Mouse (Mus musculus) neural tube, embryonic 10.5 days (tissue): ENCODE results near the gene Ablim1.
"Not testable (repeated sequence)": the region's sequence is repeated elsewhere in the genome, so short reads cannot be mapped to it uniquely, and the experiment has no call there.

Experiments
- DNase-seq: peaks from one replicate; pipeline ENCODE4 v3.0.0-alpha.2; 2017; ENCODE audit warnings: low spot score; ENCODE audit errors: extremely low spot score

The Ablim1 gene

DNA sequence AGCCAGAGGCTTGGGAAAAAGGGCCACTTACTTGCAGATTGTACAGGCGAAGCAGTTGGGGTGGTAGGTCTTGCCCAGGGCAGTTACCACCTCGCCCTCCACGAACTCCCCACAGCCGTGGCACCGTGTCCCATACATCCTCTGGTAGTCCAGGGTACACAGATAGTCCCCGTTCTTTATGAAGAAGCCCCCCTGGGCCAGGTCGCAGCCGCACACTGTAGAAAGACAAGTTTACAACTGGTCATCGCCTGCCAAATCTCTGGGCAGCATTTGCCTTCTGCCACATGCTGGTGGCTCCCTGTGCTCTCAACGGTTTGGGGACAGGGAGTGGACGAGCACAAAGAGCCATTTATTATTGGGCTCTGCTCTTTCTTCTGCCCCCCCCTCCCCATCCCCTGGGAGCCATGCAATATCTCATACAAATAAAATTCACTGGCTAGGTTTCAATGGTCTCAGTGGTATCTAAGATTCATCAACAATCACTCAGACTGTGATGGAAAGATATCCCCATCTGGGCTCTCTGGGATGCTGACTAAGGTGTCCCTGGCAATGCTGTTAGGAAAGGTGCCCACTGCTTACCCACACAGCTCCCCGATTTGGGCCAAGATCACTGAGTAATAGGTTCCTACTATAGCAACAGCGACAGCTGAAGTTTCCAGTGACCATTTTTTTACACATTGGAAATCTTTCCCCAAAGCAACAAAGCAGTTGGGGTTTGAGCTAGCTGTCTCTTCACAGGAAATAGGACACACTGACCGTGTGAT is 159.4 kb downstream of the Ablim1 start:
- DNase-seq = no peak

DNA sequence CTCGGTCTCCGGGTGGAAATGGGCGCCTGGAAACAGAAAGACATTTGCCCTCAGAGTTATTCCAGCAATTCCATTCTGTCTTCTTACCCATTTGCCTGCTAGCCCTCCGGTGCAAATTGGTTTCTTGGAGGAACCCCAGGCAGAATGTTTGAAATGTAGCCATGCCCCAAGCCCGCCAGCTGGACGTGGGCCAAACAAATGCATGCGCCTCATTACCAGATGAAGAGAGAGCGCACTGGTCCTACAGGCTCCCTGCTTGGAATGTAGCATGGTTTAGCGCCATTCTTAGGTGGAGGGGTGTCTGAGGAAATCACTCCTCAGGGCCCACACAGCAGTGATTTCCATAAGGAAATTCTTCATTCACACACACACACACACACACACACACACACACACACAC is 162.4 kb downstream of the Ablim1 start:
- DNase-seq = no peak

DNA sequence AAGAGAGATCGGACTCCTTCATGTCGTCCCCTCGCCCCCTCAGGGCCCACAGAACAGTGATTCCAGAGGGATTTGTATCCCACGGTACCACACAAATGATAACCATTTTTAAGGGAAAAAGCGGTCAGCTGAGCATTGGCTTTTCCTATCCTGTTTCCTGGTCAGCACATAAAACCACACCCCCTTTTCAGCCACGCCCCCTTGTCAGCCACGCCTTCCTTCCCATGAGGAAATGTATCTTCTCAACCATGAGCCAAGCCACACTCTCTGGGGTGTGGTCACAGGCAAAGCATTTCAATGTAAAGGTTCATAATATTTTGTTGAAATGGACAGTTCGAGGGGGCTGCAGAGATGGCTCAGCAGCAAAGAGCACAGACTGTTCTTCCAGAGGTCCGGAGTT is 163.2 kb downstream of the Ablim1 start:
- DNase-seq = no peak

DNA sequence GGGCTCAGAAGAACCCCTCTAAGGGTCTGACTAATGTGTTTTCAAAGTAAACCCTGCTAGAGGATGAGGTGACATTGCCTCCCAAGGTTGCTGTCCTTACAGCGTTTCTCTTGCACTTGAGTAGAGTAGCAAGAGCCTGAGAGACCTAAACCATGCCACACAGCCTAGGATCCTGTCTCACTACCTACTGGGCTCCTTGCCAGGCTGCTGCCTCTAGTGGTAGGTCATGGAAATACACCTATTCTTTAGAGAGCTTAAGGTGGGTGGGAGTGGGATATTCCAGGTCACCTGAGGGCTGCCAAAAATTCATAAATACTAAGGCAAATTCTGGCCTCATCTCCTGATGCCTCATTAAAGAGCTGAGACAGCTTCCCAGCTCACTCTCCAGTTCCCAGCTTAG is 164.4 kb downstream of the Ablim1 start:
- DNase-seq = no peak

DNA sequence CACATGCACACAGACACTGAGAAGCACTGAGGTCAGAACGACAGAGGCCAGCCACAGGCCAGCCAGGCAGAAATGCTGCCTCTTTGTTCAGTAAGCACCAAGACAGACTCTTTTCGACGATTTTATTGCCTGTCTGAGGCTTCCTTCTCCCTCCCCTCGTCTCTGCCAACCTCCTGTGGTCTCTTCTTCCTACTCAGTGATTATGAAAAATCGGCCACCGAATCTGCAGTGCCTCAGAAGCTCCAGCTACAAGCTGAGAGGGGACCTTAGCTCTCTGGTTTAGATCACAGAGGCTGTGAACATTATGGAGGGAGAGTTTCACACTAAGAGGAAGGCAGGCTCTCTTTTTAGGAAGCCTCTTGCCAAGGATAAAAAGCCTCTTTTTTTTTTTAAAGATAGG is 167.0 kb downstream of the Ablim1 start:
- DNase-seq = no peak

DNA sequence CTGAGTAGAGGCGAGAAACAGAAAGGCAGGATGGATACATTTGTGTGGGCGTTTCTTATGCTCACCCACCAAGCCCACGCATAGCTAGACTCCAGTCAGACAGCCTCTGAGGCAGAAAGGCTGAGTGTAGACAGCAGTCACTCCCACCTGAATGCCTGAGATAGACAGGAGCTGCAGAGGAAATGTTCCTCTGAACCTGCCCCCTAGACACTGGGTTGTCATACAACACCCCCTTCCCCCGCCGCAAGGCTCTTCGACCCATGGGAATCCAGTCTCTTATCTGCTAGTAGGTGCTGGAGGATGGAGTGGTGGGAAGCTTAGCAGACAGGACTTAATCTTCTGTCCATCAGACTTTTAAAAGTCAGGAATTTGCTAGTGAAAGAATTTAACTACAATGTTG is 167.8 kb downstream of the Ablim1 start:
- no peak for DNase-seq

DNA sequence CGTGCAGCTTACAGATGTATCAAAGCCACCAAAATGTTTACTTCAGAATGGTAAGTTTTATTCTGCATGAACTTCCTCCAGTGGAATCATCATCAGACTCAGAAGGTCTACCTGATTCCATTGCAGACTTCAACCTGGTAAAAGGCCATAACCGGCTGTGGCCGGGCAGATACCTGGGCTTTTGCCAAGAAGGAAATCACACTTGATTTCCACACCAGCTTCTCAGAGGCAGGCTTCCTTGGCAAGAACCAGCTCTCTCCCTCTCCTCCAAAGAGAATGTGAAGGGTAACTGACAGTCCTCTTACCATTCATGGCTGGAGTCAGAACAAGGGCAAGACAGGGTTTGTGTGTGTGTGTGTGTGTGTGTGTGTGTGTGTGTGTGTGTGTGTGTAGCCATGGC is 171.1 kb downstream of the Ablim1 start:
- DNase-seq = no peak

DNA sequence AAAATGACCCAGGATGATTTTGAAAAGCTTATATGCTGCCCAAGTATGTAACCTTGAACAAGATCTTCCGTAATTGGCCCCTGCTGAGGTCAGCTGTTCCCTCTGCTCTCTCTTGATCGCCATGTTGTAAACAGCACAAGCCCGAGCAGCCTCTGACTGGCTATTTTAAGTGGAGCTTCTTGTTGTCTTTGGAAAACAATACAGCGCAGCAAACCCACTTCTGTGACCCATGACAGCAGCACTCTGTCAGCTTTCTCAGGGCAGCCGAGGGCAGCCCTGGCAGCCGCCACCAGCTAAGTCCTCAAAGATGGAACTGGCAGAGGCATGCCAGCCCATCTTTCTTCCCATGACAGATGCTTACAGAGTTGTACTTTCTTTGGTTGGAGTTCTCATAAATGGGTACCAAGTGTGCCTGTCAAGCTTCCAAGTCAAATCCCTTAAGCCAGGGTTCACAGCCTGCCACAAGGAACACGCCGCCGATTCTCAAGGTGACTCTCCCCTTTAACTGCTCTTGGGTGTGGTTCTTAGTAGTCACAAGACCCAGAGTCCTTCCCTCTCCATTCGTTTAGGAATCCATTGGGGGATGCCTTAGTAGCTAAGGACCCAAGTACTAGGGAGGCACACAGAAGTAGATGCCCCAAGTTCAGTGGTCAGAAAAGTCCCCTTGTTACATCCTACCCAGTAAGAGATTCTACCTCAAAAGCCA is 172.8 kb downstream of the Ablim1 start:
- DNase-seq = no peak

DNA sequence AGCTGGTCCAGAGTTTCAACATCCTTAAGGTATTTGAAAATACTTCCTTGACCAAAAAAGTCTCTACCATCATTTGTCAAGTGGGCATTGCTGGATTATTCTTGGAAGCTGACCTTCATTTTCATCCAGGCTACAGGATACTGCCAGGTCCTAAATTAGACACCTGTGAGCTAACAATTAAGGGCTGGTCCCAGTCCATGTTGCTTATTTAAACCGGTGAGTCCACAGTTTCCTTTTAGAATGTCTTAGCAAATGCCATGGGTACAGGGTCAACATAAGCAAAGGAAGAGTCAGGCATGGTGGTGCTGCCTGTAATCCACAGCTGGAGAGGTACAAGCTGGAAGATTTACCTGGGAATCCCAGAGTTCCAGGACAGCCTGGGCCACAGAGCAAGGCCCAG is 173.8 kb downstream of the Ablim1 start:
- DNase-seq = no peak

DNA sequence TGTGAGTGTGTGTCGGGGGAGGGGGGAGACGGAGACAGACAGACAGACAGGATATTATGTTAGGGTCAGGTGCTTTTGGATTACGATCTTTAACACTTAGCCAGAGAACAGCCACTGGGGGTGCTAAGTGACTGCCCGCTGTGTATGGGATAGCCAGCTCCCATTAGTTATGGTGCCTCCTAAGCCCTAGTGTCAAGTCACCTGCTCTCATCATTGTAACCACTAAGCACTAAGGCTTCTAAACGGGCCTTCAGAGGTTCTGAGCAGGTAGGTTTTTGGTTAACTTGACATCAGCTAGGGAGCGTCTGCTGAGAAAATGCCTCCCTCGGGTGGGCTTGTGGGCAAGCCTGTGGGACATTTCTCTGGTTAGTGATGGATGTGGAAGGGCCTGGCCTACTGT is 174.6 kb downstream of the Ablim1 start:
- DNase-seq = no peak

DNA sequence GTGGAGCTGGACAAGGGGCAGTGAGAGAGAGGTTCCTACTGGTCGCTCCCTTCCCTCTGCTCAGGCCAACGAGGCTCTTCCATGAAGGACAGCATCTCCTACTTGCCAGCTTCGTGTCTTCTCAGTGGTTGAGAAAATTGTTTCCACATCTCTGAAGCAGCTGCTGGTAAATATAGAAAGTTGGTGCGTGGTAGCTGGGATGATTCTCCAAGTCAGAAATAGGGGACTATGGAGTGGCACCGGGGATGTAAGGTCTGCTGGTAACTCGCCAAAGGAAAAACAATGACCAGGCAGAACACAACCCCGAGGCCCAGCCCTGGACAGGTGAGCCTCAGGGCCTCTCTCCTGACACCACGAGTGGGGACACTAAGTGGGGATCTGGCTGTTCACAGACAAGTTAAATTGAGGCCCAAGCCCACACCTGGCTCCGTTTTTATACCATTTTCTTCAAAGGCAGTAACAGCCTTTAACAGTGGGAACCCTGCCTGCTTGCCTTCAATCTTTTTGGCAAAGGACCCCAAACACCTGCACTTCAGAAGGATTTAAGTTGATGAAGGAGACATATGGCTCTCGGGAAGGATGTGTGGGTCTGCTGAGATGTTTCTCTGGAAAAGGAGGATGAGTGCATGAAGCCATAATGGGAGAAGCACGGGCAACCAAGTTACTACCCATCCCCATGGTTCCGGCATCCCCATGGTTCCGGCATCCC is 175.7 kb downstream of the Ablim1 start:
- DNase-seq = no peak

DNA sequence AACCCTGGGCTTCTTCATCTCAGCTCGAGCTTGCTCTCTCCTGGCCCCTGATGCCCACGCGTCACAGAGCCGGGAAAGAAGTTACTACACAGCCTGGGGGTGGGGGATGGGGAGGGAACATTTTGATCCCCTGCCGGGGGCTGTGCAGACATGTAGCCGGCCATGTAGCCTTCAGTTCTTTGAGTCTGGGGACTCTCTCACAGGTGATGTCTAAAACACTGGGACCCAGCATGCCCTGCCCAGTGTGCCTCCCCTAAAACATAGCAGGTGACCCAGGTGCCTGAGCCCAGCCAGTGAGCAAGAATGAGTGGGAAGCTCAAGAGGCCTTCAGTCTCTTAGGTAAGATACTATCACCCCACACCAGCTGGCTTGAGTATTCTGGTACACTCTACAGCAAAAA is 176.2 kb downstream of the Ablim1 start:
- no peak for DNase-seq

DNA sequence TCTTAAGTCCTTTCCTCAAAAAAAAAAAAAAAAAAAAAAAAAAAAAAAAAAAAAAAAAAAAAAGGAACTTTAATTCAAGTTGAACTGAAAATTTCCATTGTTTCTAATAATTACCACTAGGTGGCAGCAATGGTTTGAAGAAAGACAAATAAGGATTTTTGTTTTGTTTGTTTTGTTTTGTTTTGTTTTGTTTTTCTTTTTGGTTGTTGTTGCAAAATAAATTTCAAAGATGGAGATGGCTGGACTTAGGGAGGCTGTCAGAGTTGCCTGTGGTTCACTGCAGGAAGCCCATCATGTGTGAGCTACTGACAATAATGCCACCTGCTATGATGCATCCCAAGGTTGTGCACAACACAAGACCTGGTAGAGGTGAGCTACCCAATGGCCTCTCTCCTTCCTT is 176.7 kb downstream of the Ablim1 start:
- no peak for DNase-seq

DNA sequence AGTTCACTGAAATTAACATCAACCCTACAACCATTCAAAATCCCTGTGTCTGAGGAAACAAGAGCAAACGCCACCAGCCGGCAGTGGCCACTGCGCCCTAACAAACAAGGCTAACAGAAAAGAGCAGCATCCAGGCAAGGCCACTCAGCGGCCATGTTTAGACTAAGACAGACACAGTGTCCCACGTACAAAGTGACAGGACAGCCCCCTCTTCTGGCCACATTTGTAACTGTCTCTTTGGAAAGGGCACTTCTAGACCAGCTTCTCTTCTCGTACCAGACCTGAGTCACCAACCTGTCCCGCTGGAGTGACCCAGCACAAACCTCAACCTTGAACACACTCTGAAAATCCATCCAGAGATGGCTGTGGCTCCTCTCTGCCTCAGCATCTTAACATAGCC is 178.5 kb downstream of the Ablim1 start:
- peak; percentile 72 for DNase-seq

DNA sequence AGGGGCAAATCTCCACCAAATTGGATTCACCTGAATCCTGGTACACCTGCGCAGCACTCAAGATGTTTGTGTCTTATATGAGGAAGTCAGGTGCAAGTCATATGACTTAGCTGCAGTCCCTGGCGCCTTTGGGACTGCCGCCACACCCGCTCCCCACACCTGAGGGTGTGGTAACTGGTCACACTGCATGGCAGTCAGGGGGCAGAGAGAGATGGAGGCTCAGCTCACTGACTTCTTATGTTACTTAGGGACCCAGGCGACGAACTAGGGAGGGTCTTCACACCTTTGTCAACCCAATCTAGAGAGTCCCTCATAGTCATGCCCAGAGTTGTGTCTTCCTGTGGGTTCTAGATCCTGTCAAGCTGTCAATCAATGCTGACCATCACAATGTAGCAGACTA is 179.1 kb downstream of the Ablim1 start:
- DNase-seq = not testable (repeated sequence)

DNA sequence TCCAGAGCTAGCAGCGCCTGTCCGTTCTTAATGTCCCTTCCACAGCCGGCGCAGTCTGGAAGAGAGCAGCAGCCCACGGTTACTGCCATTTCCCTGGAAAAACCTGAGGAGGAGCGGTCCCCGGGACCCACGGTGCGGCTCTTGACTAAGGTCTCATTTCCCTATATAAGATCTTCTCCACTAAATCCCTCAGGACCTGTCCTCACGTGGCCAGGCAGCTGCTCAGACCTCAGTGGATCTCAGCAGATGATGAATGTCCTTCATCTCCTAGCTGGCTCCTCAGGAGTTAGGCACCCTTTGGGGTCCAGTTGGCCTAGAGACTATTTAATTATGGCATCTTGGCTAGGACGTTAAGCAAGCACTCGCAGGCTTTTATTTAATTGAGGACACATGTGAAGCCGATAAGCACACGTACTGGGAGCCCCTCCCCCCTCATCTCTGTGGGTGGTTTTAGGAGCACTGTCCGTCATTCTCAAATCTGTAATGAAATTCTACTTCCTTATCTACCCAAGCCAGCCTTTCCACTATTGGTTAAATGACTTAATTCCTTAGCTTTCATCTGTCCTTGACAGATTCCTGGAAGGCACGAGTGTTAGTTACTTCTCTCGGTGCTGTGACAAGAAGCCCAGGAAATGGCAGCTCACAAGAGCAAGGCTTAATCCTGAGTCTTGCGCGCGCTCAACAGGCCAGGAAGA is 179.9 kb downstream of the Ablim1 start:
- DNase-seq = no peak

DNA sequence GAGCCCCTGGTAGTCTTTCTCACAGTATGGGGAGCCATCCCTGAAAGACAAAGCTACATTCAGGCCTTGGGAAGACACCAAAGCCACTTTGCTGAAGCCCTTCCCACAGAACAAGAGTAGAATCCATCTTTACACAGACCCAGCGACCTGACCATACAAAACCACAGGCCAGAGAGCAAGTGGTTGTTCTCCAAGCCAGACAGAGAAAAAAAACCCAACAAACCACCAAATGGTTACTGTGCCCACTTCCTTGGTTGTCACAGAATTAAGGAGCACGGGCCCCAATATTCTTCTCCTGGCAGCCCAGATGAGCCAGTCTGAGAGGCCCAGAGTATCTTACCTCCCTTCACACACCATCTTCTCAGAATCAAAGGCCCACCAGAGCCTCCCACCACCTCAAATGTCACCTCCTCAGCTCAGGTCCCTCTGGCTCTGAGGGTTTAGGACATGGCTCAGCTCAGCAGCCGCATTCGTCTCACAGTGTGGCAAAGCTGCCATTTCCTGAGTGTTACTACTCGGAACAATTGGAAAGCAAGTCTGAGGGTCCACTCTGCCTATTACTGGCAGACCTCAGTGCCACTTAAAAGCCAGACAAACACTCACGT is 181.7 kb downstream of the Ablim1 start:
- no peak for DNase-seq

DNA sequence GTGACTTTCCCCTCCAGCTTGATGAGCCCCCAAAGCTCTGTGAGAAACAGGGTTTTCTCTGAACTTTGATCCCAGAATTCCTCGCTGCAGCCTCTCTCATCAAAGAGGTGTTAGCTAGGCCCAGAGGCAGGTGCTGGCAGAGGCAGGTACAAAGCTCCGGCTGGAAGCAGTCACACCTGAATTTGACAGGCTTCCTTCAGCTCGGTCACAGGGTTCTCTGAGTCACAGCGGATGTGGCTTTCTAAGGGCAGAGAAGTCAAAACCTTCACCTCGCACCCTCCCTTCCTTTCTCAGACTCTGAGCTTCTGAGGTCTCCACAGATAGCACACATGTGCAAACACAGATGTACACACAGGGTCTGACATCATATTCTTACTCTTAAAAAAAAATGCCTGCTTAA is 182.4 kb downstream of the Ablim1 start:
- no peak for DNase-seq

DNA sequence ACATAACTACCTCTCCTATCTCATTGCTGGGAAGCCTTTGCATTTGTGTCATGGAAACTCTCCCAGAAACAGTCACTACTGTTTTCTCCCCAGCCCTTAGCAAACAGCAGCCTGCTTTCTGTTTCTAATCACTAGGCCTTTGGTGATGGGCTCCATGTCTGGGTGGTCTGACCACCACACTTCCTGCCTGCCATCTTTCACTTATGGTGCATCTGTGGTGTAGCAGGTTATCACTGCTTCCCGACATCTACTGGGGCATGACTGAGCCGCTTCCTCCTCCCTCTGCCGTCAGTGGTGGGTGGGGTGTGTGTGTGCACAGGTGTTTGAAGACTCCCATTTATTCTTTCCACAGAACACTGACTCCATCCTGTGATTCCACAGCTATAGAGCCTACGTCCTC is 183.4 kb downstream of the Ablim1 start:
- DNase-seq = no peak

DNA sequence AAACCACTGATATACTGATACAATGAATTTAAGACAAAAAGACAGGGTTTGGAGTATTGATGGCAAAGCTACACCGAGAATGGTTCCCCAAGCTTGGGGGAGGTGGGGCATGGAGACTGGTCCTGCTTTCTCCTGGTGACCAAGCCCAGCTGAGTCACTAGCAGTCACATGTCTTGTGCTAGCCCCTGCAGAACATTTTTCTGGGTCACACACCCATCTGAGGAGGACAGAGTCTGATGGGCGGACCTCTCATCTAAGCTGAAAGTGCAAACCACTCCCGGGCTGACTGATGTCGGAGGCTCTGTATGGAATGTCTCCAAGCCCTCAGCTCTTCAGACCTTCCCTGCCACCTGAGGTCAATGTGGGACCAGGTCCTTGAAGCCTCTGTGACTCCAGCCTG is 184.1 kb downstream of the Ablim1 start:
- no peak for DNase-seq

DNA sequence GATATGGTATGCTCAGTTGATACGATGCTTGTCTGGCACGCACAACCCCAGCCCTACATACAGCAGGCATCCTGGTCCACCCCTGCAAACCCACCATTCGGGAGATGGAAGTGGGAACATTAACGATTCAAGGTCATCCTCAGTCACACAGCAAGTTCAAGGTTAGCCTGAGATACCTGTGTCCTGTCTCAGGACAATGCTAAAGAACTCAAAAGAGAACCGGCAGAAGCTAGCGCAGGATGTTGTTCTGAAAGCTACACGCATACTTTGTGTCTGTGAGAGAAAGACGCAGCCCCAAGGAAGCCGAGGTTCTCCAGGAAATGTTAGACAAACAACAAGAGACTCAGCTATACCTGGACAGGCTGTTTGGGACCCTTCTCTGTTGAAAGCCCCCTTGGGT is 185.0 kb downstream of the Ablim1 start:
- DNase-seq = no peak

DNA sequence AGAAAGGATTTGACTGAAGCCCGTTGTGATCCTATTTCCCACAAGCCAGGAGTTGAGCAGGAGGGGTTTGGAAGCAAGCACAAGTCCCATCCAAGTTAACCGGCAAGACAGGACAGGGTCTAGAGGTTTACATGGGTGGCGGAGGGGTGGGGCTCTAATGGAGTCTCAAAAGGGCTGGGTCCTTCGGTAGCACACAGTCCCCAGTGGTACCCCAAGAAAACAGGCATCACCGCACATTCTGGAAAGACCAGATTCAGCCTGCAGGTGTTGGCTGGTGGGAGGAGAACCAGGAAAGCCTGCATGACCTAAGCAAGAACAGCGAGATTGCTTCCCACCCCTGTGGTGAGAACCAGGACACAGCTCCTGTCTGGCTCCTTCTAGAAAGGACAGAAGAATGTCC is 186.7 kb downstream of the Ablim1 start:
- no peak for DNase-seq
